Mouse (Mus musculus): Measurements from ENCODE around the gene Tnpo2.

Tnpo2 gene

GRCm38 (mm10) chr8:85100076-85100665 lies 63.5 kb downstream of the Tnpo2 start:
- DNase-seq (ENCODE audit: low spot score in 2 of 2) = no peak
